Mouse (Mus musculus) heart, embryonic 11.5 days (tissue): ENCODE results near the gene Efna3. TPM values are rescaled to one million over a fixed set of nuclear protein-coding genes. Genes with fewer than 3 reads are reported as not detected.

Experiments used
- ATAC-seq: fragments of 200-750 bp; cut with Nextera tagmentation; replicated peaks from 2 replicates; pipeline ENCODE4 v1.8.0; 2017; ENCODE audit warnings: moderate library complexity; ENCODE audit not compliant: insufficient number of reproducible peaks, low FRiP score, low TSS enrichment
- H3K27ac ChIP-seq: fragments of 300-500 bp; sonication (generic); 2 replicates; pipeline ENCODE4 v1.5.1; 2014; ENCODE audit warnings: mild to moderate bottlenecking, low read depth, low read length
- H3K27me3 ChIP-seq: fragments of 300-500 bp; sonication (generic); 2 replicates; pipeline ENCODE4 v1.6.1; 2014; ENCODE audit warnings: mild to moderate bottlenecking, low read length, mixed read lengths; ENCODE audit not compliant: control insufficient read depth, insufficient read depth
- H3K36me3 ChIP-seq: fragments of 300-500 bp; sonication (generic); 2 replicates; pipeline ENCODE4 v1.6.1; 2014; ENCODE audit warnings: mild to moderate bottlenecking, low read length, moderate library complexity, mixed read lengths; ENCODE audit not compliant: control insufficient read depth, insufficient read depth
- H3K4me1 ChIP-seq: fragments of 300-500 bp; sonication (generic); 2 replicates; pipeline ENCODE4 v1.6.1; 2014; ENCODE audit warnings: low read length; ENCODE audit not compliant: control insufficient read depth, insufficient read depth
- H3K4me2 ChIP-seq: fragments of 300-500 bp; sonication (generic); 2 replicates; pipeline ENCODE4 v1.6.1; 2014; ENCODE audit warnings: mild to moderate bottlenecking, moderate library complexity
- H3K4me3 ChIP-seq: fragments of 300-500 bp; sonication (generic); 2 replicates; pipeline ENCODE4 v1.5.1; 2014; ENCODE audit warnings: low read depth, low read length
- H3K9ac ChIP-seq: fragments of 300-500 bp; sonication (generic); 2 replicates; pipeline ENCODE4 v1.6.1; 2014; ENCODE audit warnings: mild to moderate bottlenecking, low read depth, low read length, moderate library complexity
- H3K9me3 ChIP-seq: fragments of 300-500 bp; sonication (generic); replicated peaks from 2 replicates; pipeline ENCODE4 v1.6.1; 2016; ENCODE audit warnings: low read length; ENCODE audit not compliant: control insufficient read depth
- WGBS: fragments of 180-500 bp; shearing (Covaris S2); extraction: QIAGEN DNeasy Blood & Tissue Kit; methylation state at CpG from one replicate; pipeline ENCODE4 v1.1.7; 2014; ENCODE audit not compliant: insufficient replicate concordance; 5-methylcytosine and 5-hydroxymethylcytosine counted together
- polyA plus RNA-seq: library from polyadenylated mRNA; unstranded; fragments of >200 nt; fragmentation: Nextera tagmentation; extraction: Ambion mirVana; gene quantifications from 2 replicates; pipeline ENCODE4 v1.2.1, GENCODE M21; 2014

Efna3 gene
- polyA plus RNA-seq, 1 experiment from 2014 or later, result 1.9 TPM

GRCm38 (mm10) chr3:89343279-89343678 is 20.5 kb upstream of the Efna3 start:
- Histone ChIP-seq H3K9me3 (no peaks in the 10 kb centered on the region), H3K4me3 (no peak overlapping the region), H3K36me3 (peaks cover 5% of the 10 kb centered on the region; the same call in 1 of the 2 replicates), H3K27me3 (peaks cover 7% of the 10 kb centered on the region; the same call in 1 of the 2 replicates), H3K9ac (no peak overlapping the region), H3K4me2 (no peak overlapping the region), H3K27ac (no peak overlapping the region), H3K4me1 (peaks cover 8% of the 10 kb centered on the region)
- 78% methylated on average over 7 of the region's 7 CpGs for WGBS
- no peak for ATAC-seq

GRCm38 (mm10) chr3:89341794-89342193 is 19.0 kb upstream of the Efna3 start:
- Histone ChIP-seq H3K4me3 (no peak overlapping the region), H3K4me1 (peaks cover 15% of the 10 kb centered on the region), H3K27ac (no peak overlapping the region), H3K36me3 (peaks cover 5% of the 10 kb centered on the region; the same call in 1 of the 2 replicates), H3K4me2 (no peak overlapping the region), H3K9me3 (no peaks in the 10 kb centered on the region), H3K9ac (no peak overlapping the region), H3K27me3 (peaks cover 2% of the 10 kb centered on the region; the same call in 1 of the 2 replicates)
- 88% methylated on average over 4 of the region's 4 CpGs for WGBS
- no peak for ATAC-seq

DNA sequence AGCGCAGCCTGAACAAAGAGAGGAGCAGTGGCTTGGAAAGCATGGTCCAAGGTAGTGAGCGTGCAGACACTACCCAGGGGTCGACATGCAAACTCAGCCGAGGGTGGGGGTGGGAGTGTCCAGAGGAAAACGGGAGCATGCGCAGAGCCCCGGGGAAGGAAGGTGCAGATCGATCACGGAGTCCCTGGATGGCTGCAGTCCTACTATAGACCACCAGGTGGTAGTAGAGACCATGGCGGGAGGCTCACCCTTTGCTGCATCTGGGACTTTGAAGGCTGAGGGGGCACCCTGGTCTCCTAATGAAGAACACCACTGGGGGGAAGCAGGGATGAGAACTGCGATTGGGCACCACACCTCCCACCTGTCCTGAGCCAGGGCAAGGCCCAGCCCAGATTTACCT is 17.7 kb upstream of the Efna3 start:
- H3K9ac ChIP-seq, result 0 out of 2 replicates have a peak overlapping the region, but pooled peaks have one; percentile 16

DNA sequence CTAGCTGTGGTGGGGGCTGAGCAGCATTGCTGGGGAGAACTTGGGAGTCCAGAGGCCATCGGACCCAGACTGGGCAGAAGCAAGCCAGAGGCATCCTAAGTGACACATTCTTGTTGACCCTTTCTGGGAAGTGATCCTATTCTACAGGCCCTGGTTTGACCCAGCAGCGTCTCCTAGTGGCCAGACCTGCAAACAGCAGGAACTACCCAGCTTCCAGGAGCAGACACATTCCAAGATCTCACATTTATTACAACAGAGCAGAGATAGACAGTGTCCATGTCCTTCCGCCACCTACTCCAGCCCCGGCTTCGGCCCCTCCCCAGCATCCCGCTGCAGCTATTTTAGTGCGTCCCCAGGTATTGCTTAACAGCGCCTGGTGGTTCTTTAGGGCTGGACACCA is 16.7 kb upstream of the Efna3 start:
- no peak for ATAC-seq
- Histone ChIP-seq H3K9me3 (no peaks in the 10 kb centered on the region), H3K9ac (no peak overlapping the region), H3K36me3 (peaks cover 5% of the 10 kb centered on the region; the same call in 1 of the 2 replicates), H3K4me1 (peaks cover 26% of the 10 kb centered on the region), H3K4me3 (no peak overlapping the region), H3K27me3 (peaks cover 2% of the 10 kb centered on the region; the same call in 1 of the 2 replicates), H3K4me2 (no peak overlapping the region), H3K27ac (no peak overlapping the region)
- 23% methylated on average over 8 of the region's 8 CpGs for WGBS

More for the DNA sequence above, 17.7 kb upstream of the Efna3 start:
- WGBS, result 7% methylated on average over 11 of the region's 11 CpGs
- Histone ChIP-seq H3K27me3 (peaks cover 2% of the 10 kb centered on the region; the same call in 1 of the 2 replicates), H3K27ac (no peak overlapping the region), H3K36me3 (peaks cover 5% of the 10 kb centered on the region; the same call in 1 of the 2 replicates), H3K9me3 (no peaks in the 10 kb centered on the region), H3K4me3 (peak overlapping the region; percentile 19; the same call in 1 of the 2 replicates), H3K4me2 (peak overlapping the region; percentile 63), H3K4me1 (peaks cover 26% of the 10 kb centered on the region)
- no peak for ATAC-seq

- Histone ChIP-seq H3K4me2 (peak within 1 kb of the TSS; percentile 85), H3K4me3 (peak within 1 kb of the TSS; percentile 84), H3K27me3 (peaks cover 2% of the 10 kb centered on the region; the same call in 1 of the 2 replicates), H3K9me3 (no peaks in the 10 kb centered on the region), H3K36me3 (peaks cover 9% of the 10 kb centered on the region; the same call in 1 of the 2 replicates), H3K9ac (peak within 1 kb of the TSS; percentile 88), H3K4me1 (peaks cover 26% of the 10 kb centered on the region), H3K27ac (peak within 1 kb of the TSS; percentile 73)
- under 1% methylated on average over 44 of the region's 44 CpGs for whole genome bisulfite sequencing
- peak; percentile 79 for ATAC-seq
Measured at GRCm38 (mm10) chr3:89337721-89338578, 15.2 kb upstream of the Efna3 start, which contains the start of gene Efna4. TSS of gene Efna4 (minus strand) at chr3:89338028.

GRCm38 (mm10) chr3:89337062-89337720 is 14.4 kb upstream of the Efna3 start:
- H3K9me3 ChIP-seq, result no peaks in the 10 kb centered on the region

GRCm38 (mm10) chr3:89336529-89336928 is 13.8 kb upstream of the Efna3 start:
- H3K9me3 ChIP-seq, result no peaks in the 10 kb centered on the region
- H3K4me2 ChIP-seq, result peak overlapping the region; percentile 85
- peaks cover 26% of the 10 kb centered on the region for H3K4me1 ChIP-seq
- peaks cover 9% of the 10 kb centered on the region; the same call in 1 of the 2 replicates for H3K36me3 ChIP-seq
- peak overlapping the region; percentile 43; the same call in 1 of the 2 replicates for H3K9ac ChIP-seq
- peaks cover 2% of the 10 kb centered on the region; the same call in 1 of the 2 replicates for H3K27me3 ChIP-seq
- H3K4me3 ChIP-seq, result peak overlapping the region; percentile 84
- ATAC-seq, result no peak
- H3K27ac ChIP-seq, result 0 out of 2 replicates have a peak overlapping the region, but pooled peaks have one; percentile 73
- WGBS, result 14% methylated on average over 6 of the region's 6 CpGs

More at GRCm38 (mm10) chr3:89337062-89337720, 14.4 kb upstream of the Efna3 start:
- ATAC-seq, result no peak
- H3K27me3 ChIP-seq, result peaks cover 2% of the 10 kb centered on the region; the same call in 1 of the 2 replicates
- H3K4me3 ChIP-seq, result peak overlapping the region; percentile 84
- H3K36me3 ChIP-seq, result peaks cover 9% of the 10 kb centered on the region; the same call in 1 of the 2 replicates
- WGBS, result under 1% methylated on average over 16 of the region's 21 CpGs
- H3K4me2 ChIP-seq, result peak overlapping the region; percentile 85
- H3K9ac ChIP-seq, result peak overlapping the region; percentile 88
- H3K27ac ChIP-seq, result peak overlapping the region; percentile 73
- peaks cover 26% of the 10 kb centered on the region for H3K4me1 ChIP-seq

DNA sequence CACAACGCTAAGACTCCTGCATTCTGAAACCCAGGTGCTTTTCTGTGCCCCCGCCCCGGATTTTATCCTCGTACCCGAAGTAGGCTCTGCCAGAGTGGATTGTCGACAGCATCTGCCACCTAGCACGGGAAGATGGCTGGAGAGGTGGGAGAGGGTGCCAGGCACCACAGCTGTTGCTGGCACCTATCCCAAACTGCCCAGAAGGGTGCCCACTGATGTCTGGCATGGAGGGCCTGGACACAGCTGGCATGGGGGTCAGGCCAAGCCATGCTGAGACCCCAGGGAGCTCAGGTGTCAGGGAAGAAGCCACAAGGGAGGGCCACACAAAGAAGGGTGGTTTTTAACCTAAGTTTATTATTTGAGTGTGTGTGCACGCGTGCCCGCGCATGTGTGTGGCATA is 10.3 kb upstream of the Efna3 start:
- H3K9me3 ChIP-seq, result no peaks in the 10 kb centered on the region
- H3K4me2 ChIP-seq, result no peak overlapping the region
- H3K4me3 ChIP-seq, result no peak overlapping the region
- no peak overlapping the region for H3K27ac ChIP-seq
- 73% methylated on average over 11 of the region's 11 CpGs for WGBS
- H3K36me3 ChIP-seq, result peaks cover 9% of the 10 kb centered on the region; the same call in 1 of the 2 replicates
- no peaks in the 10 kb centered on the region for H3K27me3 ChIP-seq
- H3K9ac ChIP-seq, result no peak overlapping the region
- peaks cover 27% of the 10 kb centered on the region for H3K4me1 ChIP-seq
- no peak for ATAC-seq
